Mouse (Mus musculus): ENCODE measurements around the gene Acer3. TPM values are rescaled to one million over a fixed set of nuclear protein-coding genes. Genes with fewer than 3 reads are reported as not detected.

Acer3 gene
- polyA plus RNA-seq, 1 experiment from 2014 or later: 24.0 TPM

DNA sequence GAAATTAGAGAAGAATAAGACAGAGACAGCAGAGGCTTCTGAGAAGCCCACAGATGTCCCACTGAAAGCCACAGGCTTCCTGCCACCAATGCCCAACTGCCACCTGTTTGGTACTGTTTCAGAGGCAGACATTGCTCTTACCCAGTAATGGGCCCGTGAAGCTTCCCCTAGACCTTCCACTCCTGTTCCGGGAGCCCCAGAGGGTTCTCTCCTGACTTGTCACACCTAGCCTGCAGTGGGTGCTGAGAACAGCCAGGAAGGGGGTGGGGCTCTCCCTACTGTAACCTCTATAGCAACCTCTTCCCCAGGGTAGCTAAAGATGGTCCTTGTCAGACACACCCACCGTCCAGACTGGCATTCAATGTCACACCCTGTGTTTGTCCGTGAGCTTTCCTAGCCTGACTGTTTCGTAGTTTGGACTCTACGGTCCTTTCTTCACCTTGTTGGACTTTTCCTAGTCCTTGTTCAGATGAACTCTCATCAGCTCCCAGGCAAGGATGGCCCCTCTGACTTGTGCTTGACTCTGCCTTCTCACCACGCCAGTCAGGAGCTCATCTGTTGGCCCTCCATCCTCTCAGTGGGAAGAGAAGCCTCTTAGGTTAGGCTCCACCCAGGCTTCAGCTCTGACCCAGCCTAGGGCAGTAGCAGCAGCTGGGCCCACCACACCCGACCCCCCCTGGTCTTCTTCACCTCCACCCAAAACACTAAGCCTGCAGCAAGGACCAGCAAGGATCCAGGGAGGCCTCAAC lies 144.5 kb downstream of the Acer3 start:
- Histone ChIP-seq H3K4me1 (peaks cover 48% of the 10 kb centered on the region), H3K4me3 (replicated peaks) (peak overlapping the region; percentile 64), H3K4me2 (peak overlapping the region; percentile 76), H3K27ac (0 out of 2 replicates have a peak overlapping the region, but pooled peaks have one; percentile 20), H3K9ac (peak overlapping the region; percentile 55; the same call in 1 of the 2 replicates), H3K36me3 (no peaks in the 10 kb centered on the region), H3K27me3 (0 out of 2 replicates have a peak, but pooled peaks cover 6% of the 10 kb centered on the region), H3K9me3 (replicated peaks) (no peaks in the 10 kb centered on the region)
- ATAC-seq (replicated peaks; ENCODE audit: low FRiP score): no peak
- 73% methylated on average over 8 of the region's 8 CpGs for WGBS

DNA sequence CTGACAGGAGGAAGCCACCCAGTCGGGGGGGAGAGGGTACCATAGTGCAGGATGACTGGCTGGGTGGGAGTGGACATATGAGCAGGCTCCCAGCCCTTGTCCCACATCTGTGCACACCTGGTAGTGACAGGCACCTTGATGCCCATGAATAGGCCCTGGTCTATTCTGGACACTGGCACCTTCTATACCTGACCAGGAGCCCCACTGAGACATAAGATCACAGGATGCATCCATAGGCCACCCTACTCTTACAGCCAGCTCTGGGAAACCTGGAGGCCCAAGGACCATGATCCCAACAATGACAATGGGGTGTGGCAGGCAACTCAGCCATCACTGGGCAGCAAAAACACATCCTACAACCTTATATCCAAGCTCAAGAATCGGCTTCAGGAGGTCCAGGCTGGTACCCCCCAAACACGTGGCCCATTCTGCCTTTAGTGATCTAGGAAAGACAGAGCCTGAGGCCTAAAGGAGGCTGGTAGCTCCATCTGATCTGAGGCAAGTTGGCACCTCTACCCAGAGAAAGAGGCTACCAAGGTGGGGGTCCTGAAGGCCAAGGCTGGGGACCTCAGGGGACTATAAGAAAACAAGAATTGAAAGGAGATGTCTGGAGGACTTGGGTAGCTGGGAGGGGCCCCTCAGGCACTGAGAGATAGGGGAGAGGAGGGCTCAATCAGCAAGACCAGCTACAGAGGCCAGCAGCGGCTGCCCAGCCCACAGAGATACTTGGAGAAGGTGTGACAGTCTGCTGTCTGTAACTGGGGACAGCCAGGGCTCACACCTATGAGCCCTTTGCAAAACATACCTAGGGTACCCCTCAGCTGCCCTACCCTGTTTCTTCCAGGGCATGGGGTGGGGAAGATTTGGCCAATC lies 145.9 kb downstream of the Acer3 start:
- H3K4me2 ChIP-seq: peak overlapping the region; percentile 7; the same call in 1 of the 2 replicates
- peaks cover 56% of the 10 kb centered on the region for H3K4me1 ChIP-seq
- no peak overlapping the region for H3K9ac ChIP-seq
- H3K36me3 ChIP-seq: no peaks in the 10 kb centered on the region
- 0 out of 2 replicates have a peak, but pooled peaks cover 6% of the 10 kb centered on the region for H3K27me3 ChIP-seq
- H3K9me3 ChIP-seq (replicated peaks): no peaks in the 10 kb centered on the region
- WGBS: 77% methylated on average over 4 of the region's 4 CpGs
- H3K4me3 ChIP-seq (replicated peaks): no peak overlapping the region
- no peak overlapping the region for H3K27ac ChIP-seq
- no peak for ATAC-seq (replicated peaks; ENCODE audit: low FRiP score)

DNA sequence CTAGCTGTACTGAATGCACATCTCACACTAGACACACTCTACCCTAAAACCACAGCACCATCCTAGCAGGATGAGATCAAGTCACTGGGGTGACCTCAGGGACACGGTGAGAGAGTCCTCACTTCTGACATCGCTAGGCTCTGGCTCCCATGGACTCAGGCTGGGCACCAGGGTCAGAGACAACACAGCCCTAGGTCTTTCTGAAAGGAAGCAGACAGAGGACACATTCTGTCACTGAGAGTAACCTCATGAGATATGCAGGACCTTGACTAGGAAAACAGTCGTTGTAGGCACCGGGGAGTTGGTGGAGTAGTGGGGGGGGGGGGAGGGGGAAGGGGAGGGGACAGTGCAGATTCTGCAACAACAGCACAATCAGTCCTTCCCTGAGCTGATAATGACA lies 147.6 kb downstream of the Acer3 start:
- no peak for ATAC-seq (replicated peaks; ENCODE audit: low FRiP score)
- Histone ChIP-seq H3K9ac (no peak overlapping the region), H3K36me3 (no peaks in the 10 kb centered on the region), H3K27me3 (0 out of 2 replicates have a peak, but pooled peaks cover 6% of the 10 kb centered on the region), H3K27ac (no peak overlapping the region), H3K4me1 (peaks cover 45% of the 10 kb centered on the region), H3K4me3 (replicated peaks) (no peak overlapping the region), H3K9me3 (replicated peaks) (no peaks in the 10 kb centered on the region), H3K4me2 (no peak overlapping the region)
- WGBS: 39% methylated on average over 4 of the region's 4 CpGs

DNA sequence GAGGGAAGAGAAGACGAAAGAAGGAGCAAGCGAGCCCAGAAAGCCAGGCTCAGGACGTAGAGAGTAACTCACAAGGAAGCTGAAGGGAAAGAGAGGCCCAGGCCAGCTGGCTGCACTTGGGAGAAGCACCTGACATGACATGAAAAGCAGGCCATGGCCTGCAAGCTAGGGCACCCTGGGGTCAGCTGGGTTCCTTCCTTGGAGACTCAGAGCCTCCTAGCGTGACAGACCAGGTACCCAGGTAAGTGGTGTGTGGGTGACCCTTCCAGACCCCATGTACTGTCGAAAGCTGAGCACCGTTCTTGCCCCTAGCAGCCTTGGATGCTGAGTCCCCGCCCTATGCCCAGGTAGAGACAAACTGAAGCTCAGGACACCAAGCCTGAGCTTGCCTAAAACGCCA lies 148.3 kb downstream of the Acer3 start:
- peak overlapping the region; percentile 10; the same call in 1 of the 2 replicates for H3K27ac ChIP-seq
- WGBS: 84% methylated on average over 8 of the region's 8 CpGs
- ATAC-seq (replicated peaks; ENCODE audit: low FRiP score): no peak

DNA sequence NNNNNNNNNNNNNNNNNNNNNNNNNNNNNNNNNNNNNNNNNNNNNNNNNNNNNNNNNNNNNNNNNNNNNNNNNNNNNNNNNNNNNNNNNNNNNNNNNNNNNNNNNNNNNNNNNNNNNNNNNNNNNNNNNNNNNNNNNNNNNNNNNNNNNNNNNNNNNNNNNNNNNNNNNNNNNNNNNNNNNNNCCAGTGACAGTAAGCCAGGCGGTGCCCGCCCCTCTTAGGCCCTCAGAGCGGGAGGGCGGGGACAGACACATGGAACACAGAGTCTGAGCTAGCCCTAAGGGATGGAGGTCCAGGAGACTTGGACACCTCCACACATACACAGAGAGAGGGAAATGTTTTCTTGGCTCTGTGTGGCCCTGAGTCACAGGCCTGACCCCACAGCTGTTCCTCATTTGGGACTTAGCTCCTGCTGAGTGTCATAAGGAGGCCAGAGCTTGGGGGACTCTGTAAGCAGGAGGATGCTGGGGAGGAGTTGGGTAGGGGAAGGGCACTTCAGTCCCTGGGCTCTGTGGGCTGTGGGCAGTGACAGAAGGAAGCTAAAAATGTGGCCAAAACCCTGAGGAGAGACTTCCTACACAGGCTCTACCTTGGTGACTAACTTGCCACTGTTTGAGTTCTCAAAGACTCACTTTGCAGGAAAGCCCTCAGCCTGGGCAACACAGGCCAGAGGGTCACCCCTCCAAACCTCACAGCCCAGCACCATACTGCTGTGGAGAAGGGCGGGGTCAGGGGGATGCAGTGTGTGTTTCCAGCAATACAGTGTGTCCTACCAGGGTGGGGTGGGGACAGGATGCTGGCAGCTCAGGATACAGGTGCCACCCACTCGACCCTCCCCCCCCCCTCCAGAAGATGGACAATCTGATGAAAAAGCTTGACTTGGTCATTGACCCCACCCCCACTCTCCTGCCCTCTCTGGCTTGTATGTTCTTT lies 149.6 kb downstream of the Acer3 start:
- H3K4me3 ChIP-seq (replicated peaks): no peak overlapping the region
- no peaks in the 10 kb centered on the region for H3K36me3 ChIP-seq
- H3K27me3 ChIP-seq: no peaks in the 10 kb centered on the region
- H3K4me1 ChIP-seq: peaks cover 29% of the 10 kb centered on the region
- 0 out of 2 replicates have a peak overlapping the region, but pooled peaks have one; percentile 8 for H3K4me2 ChIP-seq
- WGBS: 75% methylated on average over 6 of the region's 6 CpGs
- H3K9me3 ChIP-seq (replicated peaks): no peaks in the 10 kb centered on the region
- peak; percentile 75 for ATAC-seq (replicated peaks; ENCODE audit: low FRiP score)
- H3K27ac ChIP-seq: peak overlapping the region; percentile 64
- no peak overlapping the region for H3K9ac ChIP-seq

More for the DNA sequence above, 148.3 kb downstream of the Acer3 start:
- Histone ChIP-seq H3K4me2 (no peak overlapping the region), H3K36me3 (no peaks in the 10 kb centered on the region), H3K4me1 (peaks cover 42% of the 10 kb centered on the region), H3K9ac (no peak overlapping the region), H3K4me3 (replicated peaks) (no peak overlapping the region), H3K9me3 (replicated peaks) (no peaks in the 10 kb centered on the region), H3K27me3 (0 out of 2 replicates have a peak, but pooled peaks cover 6% of the 10 kb centered on the region)

DNA sequence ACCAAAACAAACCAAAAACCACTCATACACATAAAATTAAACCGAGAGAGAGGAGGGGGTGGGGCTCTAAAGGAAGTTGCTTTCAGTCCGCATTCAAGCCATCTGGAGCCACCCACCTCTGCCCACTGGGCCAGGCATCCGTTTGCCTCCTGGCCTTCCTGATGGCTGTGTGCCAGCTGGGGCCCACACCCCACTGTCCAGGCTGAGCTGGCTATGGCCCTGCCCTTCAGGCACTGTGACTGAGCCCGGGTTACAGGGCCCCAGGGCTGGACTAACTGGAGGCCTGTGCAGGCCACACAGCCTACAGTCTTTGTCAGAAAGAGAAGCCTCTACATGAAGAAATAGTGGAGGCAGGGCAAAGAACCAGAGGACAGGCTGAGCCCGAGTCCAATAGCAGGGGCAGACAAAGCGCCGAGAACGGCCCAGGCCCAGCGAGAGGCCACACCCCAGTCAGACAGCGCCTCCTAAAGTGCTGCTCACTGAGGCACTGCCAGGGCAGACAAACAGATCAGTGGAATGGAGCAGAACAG lies 155.9 kb downstream of the Acer3 start:
- no peaks in the 10 kb centered on the region for H3K9me3 ChIP-seq (replicated peaks)
- H3K27ac ChIP-seq: peak overlapping the region; percentile 88
- H3K4me1 ChIP-seq: peaks cover 52% of the 10 kb centered on the region
- no peaks in the 10 kb centered on the region for H3K27me3 ChIP-seq
- no peak overlapping the region for H3K9ac ChIP-seq
- no peak overlapping the region for H3K4me3 ChIP-seq (replicated peaks)
- H3K36me3 ChIP-seq: no peaks in the 10 kb centered on the region
- peak; percentile 72 for ATAC-seq (replicated peaks; ENCODE audit: low FRiP score)
- WGBS: 37% methylated on average over 10 of the region's 10 CpGs
- H3K4me2 ChIP-seq: 0 out of 2 replicates have a peak overlapping the region, but pooled peaks have one; percentile 5

DNA sequence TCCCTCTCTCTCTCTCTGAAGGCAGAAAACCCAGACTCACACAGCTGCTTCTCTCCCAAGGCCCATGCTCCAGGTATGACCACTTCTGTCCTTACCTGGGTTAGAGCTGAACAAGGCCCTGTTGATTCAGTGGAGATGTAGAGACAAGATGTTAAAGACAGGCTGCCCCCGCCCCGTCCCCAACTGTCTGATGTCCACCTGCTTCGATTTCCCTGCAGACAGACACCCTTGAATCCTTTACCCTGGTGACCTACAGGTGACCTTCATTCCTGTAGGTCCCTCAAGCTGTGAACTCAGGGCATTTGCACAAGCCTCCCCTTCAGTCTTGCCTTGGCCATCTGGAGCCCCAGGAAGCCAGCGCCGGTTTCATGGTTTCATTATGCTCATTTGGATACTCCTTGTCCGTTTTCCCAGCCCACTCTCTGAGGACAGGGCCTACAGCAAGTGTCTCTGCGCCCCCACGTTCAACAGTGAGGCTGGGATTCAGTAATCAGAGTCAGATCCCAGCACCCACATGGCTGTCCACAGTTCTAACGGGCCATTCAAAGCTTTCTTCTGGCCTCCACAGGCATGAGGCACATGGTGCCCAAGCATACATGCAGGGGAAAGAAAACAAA lies 156.5 kb downstream of the Acer3 start:
- Histone ChIP-seq H3K9ac (no peak overlapping the region), H3K27me3 (no peaks in the 10 kb centered on the region), H3K36me3 (no peaks in the 10 kb centered on the region), H3K4me1 (peaks cover 57% of the 10 kb centered on the region), H3K27ac (peak overlapping the region; percentile 88), H3K9me3 (replicated peaks) (no peaks in the 10 kb centered on the region), H3K4me3 (replicated peaks) (no peak overlapping the region), H3K4me2 (0 out of 2 replicates have a peak overlapping the region, but pooled peaks have one; percentile 5)
- 78% methylated on average over 9 of the region's 9 CpGs for WGBS
- no peak for ATAC-seq (replicated peaks; ENCODE audit: low FRiP score)

DNA sequence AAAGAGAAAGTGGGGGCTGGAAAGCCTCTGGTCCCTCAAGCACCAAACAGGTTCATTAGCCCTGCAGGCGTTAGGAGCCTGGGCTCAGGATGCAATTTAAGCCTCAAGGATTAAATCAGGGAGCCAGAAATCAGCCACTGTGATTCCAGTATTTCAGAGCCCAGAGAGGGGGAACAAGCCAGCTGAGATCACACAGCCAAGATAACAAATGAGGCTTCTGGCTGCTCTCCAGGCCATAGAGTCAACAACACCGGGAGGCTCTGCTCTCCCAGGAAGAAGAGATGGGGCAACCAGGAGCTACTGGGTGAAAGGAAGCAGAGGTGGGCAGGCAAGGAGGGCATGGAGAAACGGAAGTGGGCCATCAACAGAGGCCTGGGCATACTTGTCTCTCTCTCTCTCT lies 157.3 kb downstream of the Acer3 start:
- whole genome bisulfite sequencing: 49% methylated on average over 3 of the region's 3 CpGs
- H3K9ac ChIP-seq: no peak overlapping the region
- ATAC-seq (replicated peaks; ENCODE audit: low FRiP score): no peak
- 0 out of 2 replicates have a peak overlapping the region, but pooled peaks have one; percentile 2 for H3K27ac ChIP-seq
- no peak overlapping the region for H3K4me3 ChIP-seq (replicated peaks)
- no peaks in the 10 kb centered on the region for H3K9me3 ChIP-seq (replicated peaks)
- H3K4me1 ChIP-seq: peaks cover 65% of the 10 kb centered on the region
- no peak overlapping the region for H3K4me2 ChIP-seq
- no peaks in the 10 kb centered on the region for H3K27me3 ChIP-seq
- no peaks in the 10 kb centered on the region for H3K36me3 ChIP-seq

DNA sequence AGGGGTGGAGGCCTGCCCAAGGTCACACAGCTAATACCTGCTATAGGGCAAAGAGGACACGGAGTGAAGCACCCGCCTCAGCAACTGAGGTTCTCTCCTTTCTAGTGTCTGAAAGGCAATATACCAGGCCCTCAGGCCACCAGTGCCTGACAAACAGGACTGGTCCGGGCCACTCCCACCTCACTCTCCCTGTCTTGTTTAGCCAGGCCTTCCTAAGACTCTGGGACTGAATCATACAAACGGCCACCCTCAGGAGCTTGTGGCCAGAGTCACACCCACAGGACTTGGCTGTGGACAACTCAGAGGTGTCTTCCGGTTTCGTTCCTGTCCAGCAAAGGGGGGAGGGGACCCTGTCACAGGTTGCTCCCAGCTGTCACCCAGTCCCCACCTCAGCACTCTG lies 158.8 kb downstream of the Acer3 start:
- no peak overlapping the region for H3K4me3 ChIP-seq (replicated peaks)
- no peaks in the 10 kb centered on the region for H3K27me3 ChIP-seq
- H3K4me1 ChIP-seq: peaks cover 78% of the 10 kb centered on the region
- H3K27ac ChIP-seq: peak overlapping the region; percentile 32; the same call in 1 of the 2 replicates
- H3K9me3 ChIP-seq (replicated peaks): no peaks in the 10 kb centered on the region
- WGBS: 61% methylated on average over 6 of the region's 6 CpGs
- H3K36me3 ChIP-seq: no peaks in the 10 kb centered on the region
- H3K4me2 ChIP-seq: no peak overlapping the region
- no peak overlapping the region for H3K9ac ChIP-seq
- ATAC-seq (replicated peaks; ENCODE audit: low FRiP score): no peak

DNA sequence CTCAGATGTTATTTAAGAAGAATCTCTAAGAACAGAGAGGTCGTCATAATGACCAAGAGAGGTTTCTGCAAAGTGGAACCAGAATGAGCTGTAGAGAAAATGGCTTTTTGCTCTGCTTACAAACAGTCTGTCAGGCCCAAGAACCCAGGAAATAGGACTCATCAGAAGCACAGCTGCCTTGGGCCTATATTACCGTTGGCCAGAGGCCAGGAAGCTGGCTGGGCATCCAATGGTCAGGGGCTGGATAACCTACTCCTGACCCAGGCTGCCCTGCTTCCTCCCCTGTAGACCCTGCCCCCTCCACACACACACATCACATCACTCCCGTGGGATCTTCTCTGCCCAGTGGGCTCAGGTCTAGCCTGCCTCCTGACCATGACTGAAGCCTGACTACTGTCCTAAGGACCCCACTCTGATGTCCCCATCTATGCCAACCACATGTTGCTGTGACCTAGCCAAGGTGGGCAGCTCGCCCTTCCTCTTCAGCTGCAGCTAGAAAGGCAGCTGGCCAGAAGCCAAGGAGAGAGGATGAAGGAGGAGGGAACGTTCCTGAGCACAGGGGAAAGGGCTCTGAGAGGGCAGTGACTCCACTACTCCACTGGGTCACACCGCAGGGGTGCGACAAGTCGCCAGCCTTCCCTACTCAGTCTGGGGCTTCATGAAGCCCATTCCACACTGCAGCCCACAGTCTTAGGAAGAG lies 160.8 kb downstream of the Acer3 start:
- Histone ChIP-seq H3K27me3 (no peaks in the 10 kb centered on the region), H3K36me3 (no peaks in the 10 kb centered on the region), H3K9me3 (replicated peaks) (no peaks in the 10 kb centered on the region), H3K4me3 (replicated peaks) (no peak overlapping the region), H3K4me1 (peaks cover 87% of the 10 kb centered on the region), H3K9ac (no peak overlapping the region), H3K27ac (peak overlapping the region; percentile 76), H3K4me2 (no peak overlapping the region)
- no peak for ATAC-seq (replicated peaks; ENCODE audit: low FRiP score)
- 36% methylated on average over 8 of the region's 8 CpGs for WGBS
